24 mouse cellular contexts compared by ENCODE assay signal in genomic region chr11:100192992-100193391, GRCm38 (mm10). TPM values are rescaled to one million over a fixed set of nuclear protein-coding genes. Genes with fewer than 3 reads are reported as not detected.
DNase-seq lines count a peak whose midpoint lies in the region; ATAC-seq lines count a peak whose summit lies in the region.
"Had no signal": no experiment of that assay in that cellular context is flagged by ENCODE, and none has a peak within 500 bp of the region (broad histone marks: within the 10 kb centered on the region; RNA-seq: fewer than 3 reads in every experiment).

Krt9 (minus strand) TSS chr11:100193246.

- no peak within 1 kb of the TSS for H3K4me2 ChIP-seq in kidney, embryonic 16.5 days (replicated peaks; ENCODE audit: low read depth, low read length)
- H3K4me2 ChIP-seq: embryonic facial prominence, embryonic 12.5 days; limb, embryonic 15.5 days had no signal

- no peaks in the 10 kb centered on the region for H3K9me3 ChIP-seq in kidney, embryonic 16.5 days (ENCODE audit: low read length)
- H3K9me3 ChIP-seq: embryonic facial prominence, embryonic 12.5 days; forebrain, embryonic 10.5 days; limb, embryonic 15.5 days had no signal

- DNase-seq in kidney, adult 18-20 months, result no peak
- DNase-seq in right cerebral cortex, adult 18-20 months, result peak; percentile 79
- DNase-seq in right cerebral cortex, postnatal 4 days, result no peak
- DNase-seq in mesoderm, embryonic 11.5 days (ENCODE audit: low read depth, low spot score), result peak; percentile 21
- DNase-seq in cerebellum, adult 9-11 months, result no peak
- DNase-seq in heart, postnatal 36 days, result no peak
- DNase-seq: adrenal gland, postnatal 10 days; cerebellum, postnatal 14 days; gastrocnemius, adult 2 months; heart, adult 2 months; heart, postnatal 10 days; kidney, postnatal 14 days; lung, adult 2 months; thymus, postnatal 4 days had no signal

- no peak within 1 kb of the TSS for H3K9ac ChIP-seq in kidney, embryonic 16.5 days (replicated peaks; ENCODE audit: low read length)
- H3K9ac ChIP-seq: embryonic facial prominence, embryonic 12.5 days; limb, embryonic 15.5 days had no signal

- H3K36me3 ChIP-seq in kidney, embryonic 16.5 days (ENCODE audit: insufficient read depth, low read length), result no peaks in the 10 kb centered on the region
- H3K36me3 ChIP-seq: embryonic facial prominence, embryonic 12.5 days; forebrain, embryonic 10.5 days; limb, embryonic 15.5 days had no signal

- no peak within 1 kb of the TSS for H3K4me3 ChIP-seq in kidney, embryonic 16.5 days (ENCODE audit: low read length)
- H3K4me3 ChIP-seq: embryonic facial prominence, embryonic 12.5 days; forebrain, embryonic 10.5 days; gastrocnemius, adult 2 months; heart, adult 2 months; limb, embryonic 15.5 days had no signal

- no peak within 1 kb of the TSS for H3K27ac ChIP-seq in kidney, embryonic 16.5 days (ENCODE audit: low read length)
- H3K27ac ChIP-seq: embryonic facial prominence, embryonic 12.5 days; forebrain, embryonic 10.5 days; gastrocnemius, adult 2 months; heart, adult 2 months; hindbrain, postnatal 0 days; limb, embryonic 15.5 days; macrophage had no signal

- no peaks in the 10 kb centered on the region for H3K4me1 ChIP-seq in kidney, embryonic 16.5 days (ENCODE audit: insufficient read depth, low read length)
- H3K4me1 ChIP-seq: embryonic facial prominence, embryonic 12.5 days; forebrain, embryonic 10.5 days; limb, embryonic 15.5 days had no signal

- 20% methylated on average over 9 of the region's 9 CpGs for WGBS in kidney, embryonic 16.5 days

- no peaks in the 10 kb centered on the region; the same call in 1 of the 2 replicates for H3K27me3 ChIP-seq in kidney, embryonic 16.5 days (ENCODE audit: insufficient read depth, low read length)
- H3K27me3 ChIP-seq: embryonic facial prominence, embryonic 12.5 days had no signal

- peak; percentile 42; the same call in 1 of the 2 replicates for ATAC-seq in kidney, embryonic 16.5 days (ENCODE audit: low FRiP score, low TSS enrichment)
- ATAC-seq in megakaryocyte-erythroid progenitor cell, adult 5-6 weeks (replicated peaks; ENCODE audit: low FRiP score, low TSS enrichment, poor library complexity, severe bottlenecking), result no peak
- ATAC-seq: hindbrain, postnatal 0 days; midbrain, embryonic 16.5 days had no signal

- intact Hi-C loops in heart, postnatal 36 days (cut with DNase I), result no loop called here

RNA-seq across cellular contexts. Expression of gene Krt9, which starts in this region (rescaled TPM):
- polyA plus RNA-seq in kidney, embryonic 16.5 days (2015; fragmentation: Nextera tagmentation; extraction: Ambion mirVana), result not detected in 2 replicates
- total RNA-seq in heart, postnatal 36 days (2021), result not detected
- not detected in 2 replicates for total RNA-seq in megakaryocyte-erythroid progenitor cell, adult 5-6 weeks (2014; fragmentation: Nextera tagmentation)
- not detected in 2 replicates for total RNA-seq in megakaryocyte-erythroid progenitor cell, adult 5-6 weeks (2017)
- total RNA-seq: gastrocnemius, adult 2 months; heart, adult 2 months; heart, postnatal 10 days had no signal
- polyA plus RNA-seq: embryonic facial prominence, embryonic 12.5 days; forebrain, embryonic 10.5 days; heart, adult 2 months; lung, adult 2 months; macrophage; midbrain, embryonic 16.5 days; small intestine, adult 2 months; stomach, embryonic 14.5 days had no signal

Comparison
In these comparisons a context has a peak if more than half of its experiments do, and no peak if none do; other contexts are left out.
1. DNase-seq: peak in right cerebral cortex, adult 18-20 months (single experiment) and mesoderm, embryonic 11.5 days (single experiment); none in kidney, adult 18-20 months (single experiment), right cerebral cortex, postnatal 4 days (single experiment), cerebellum, adult 9-11 months (single experiment) and heart, postnatal 36 days (0 of 2).
2. Peak in ATAC-seq in kidney, embryonic 16.5 days; RNA of the gene not detected or under 1 TPM.